Mouse (Mus musculus): Measurements from ENCODE around the gene Gabrg3.
"Not testable (repeated sequence)": the region's sequence is repeated elsewhere in the genome, so short reads cannot be mapped to it uniquely, and the experiment has no call there.

The Gabrg3 gene

DNA sequence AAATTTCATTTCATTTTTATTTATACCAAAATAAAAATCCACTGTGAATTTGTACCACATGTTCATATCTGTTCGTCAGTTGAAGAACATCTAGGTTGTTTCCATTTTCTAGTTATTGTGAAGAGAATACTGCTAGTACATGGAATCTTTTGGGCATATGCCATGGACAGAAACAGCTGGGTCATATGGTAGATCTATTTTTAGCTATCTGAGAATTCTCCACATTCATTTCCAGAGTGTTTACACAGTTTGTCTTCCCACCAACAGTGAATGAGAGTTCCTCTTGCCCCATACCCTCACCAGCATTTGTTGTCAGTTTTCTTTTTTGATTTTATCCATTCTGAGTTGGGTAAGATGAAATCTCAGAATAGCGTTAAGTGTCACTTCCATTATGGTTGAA, 75.0 kb downstream of the Gabrg3 start:
- DNase-seq (ENCODE audit: low spot score): no peak

GRCm38 (mm10) chr7:57307337-57307736, 79.7 kb downstream of the Gabrg3 start:
- DNase-seq (ENCODE audit: low spot score): no peak

DNA sequence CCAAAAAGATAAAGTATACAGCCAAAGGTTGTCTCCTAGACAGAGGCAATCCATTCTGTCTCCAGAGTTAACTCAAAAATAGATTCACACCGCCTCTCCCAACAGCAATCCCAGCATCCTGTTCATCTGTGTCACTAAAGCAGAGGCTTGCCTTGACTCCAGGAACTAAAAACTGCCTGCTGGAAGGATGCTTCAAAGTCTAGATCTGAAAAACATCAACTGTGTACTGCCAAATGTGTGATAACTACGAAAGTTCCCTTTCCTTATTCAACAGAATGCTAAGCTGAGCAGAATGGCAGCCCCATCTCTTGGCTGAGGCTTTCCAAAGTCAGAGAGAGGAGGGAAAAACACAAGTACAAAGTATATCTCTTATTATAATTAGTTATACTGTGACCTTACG, 90.3 kb downstream of the Gabrg3 start:
- DNase-seq (ENCODE audit: low spot score): no peak

DNA sequence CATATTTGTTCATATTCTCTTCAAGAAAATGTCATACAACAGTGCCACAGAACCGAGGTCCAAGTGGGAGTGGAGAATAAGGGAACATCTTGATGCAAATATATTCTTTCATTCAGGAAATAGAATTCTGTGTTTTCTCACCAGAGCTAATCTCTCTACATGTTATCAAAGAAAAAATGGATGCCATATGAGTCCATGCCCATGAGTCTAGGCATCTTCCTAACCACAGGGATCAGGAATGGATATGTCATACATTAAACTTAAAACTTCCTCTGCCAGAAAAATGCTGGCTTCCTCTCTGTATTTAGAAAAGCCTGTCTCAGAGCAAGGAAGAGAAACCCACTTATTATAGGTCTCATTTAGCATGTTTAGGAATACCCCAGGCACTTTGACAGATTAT, 92.9 kb downstream of the Gabrg3 start:
- no peak for DNase-seq (ENCODE audit: low spot score)

DNA sequence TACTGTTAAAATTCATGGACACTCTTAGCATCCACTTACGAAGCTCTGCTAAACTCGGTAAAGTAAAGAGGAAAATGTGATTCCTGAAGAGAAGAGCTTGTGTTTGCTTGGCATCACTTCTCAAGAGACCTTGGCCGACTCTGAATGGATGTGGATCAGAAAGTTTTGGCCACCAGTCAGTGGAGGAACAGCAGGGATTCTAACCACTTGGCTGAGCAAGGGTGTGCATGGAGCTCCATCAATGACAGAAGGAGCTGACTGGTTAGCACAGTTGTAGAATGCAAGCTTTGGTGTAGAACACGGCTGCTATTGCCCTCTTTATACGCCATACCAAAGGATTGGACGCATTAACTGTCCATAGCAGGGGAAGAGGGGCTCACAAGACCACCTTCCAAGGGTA, 93.4 kb downstream of the Gabrg3 start:
- DNase-seq (ENCODE audit: low spot score): no peak

DNA sequence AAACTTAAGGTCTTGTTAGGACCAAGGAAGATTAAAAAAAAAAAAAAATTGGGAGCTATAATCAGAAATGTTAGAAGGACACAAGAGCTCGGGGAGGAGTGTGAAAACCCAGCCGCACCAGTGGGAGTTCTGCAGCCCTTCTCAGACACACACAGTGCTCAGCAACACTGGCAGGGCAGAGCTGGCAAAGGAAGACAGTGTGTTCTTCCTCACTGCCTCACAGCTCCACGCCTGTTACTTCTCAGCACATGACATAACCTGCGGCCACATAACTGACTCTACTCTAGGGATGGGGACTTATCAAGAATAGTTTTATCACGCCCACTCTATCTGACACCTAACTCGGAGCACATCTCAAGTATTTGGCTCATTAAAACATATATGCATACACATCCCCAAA, 103.8 kb downstream of the Gabrg3 start:
- DNase-seq (ENCODE audit: low spot score): no peak

DNA sequence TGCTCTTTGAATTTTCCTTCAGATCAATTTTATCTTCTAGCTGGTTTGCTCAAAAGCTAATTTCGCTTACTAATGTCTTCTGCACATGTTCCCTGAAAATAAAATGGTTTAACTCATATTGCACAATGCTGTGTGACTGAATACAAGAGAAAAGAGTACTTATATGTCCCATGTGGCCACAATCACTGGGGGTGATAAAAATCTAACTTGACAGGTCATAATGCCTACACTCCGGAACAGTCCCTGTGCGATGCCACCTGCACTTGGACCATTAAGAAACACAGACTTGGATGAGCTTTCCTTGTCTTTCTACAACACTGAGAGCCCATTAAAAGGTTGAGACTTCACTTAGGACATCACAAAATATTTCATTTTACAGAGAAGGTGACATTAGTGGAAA, 108.1 kb downstream of the Gabrg3 start:
- DNase-seq (ENCODE audit: low spot score): no peak

GRCm38 (mm10) chr7:57260201-57260600, 126.8 kb downstream of the Gabrg3 start:
- no peak for DNase-seq (ENCODE audit: low spot score)

DNA sequence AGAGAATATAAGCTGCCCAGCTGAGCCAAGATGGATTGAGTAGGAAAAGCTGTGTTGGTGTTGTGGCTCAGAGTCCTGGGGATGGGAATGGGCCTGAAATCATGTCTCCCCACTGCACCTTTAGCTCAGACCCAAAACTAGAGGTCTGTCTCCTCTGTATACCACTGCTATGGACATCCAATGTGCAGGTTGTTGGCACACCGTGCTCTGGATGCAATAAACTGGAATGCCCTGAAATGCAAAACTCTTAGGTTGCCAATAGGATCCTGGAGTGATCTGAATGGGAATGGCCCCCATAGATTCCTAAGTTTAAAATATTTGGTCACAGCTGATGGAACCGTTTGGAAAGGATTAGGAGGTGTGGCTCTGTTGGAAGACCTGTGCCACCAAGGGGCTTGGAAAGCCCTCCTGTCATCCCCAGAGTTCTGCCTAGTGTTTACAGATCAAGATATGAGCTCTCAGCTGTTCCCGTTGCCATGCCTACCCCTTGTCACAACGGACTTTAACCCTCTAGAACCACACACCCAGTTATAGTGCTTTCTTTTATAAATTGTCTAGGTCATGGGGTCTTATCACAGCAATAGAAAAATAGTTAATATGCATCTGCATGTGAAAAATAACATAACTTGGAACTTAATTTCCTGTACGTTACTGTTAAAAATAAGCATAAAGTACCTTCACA, 128.0 kb downstream of the Gabrg3 start:
- no peak for DNase-seq (ENCODE audit: low spot score)

- peak; percentile 38 for DNase-seq (ENCODE audit: low spot score)
Observed at GRCm38 (mm10) chr7:57243981-57244380, 143.0 kb downstream of the Gabrg3 start.

DNA sequence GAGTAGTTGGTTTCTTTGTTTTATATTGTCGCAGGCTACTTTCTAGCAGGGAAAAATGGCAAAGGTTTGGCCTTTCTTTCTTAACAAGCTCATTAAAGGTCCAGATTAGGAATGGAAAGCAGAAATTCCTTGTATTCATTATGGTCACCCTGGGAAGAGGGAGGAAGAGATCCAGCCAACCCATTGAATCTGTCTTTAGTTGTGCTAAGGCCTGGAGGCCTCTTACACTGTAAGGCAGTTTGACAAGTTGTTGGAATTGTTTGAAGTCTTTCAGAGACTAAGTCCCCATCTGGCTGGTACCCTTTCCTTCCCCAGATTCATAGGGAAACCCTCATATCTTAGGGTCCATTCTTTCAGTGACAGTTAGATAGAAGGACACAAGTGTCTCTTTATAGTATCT, 172.9 kb downstream of the Gabrg3 start:
- DNase-seq (ENCODE audit: low spot score): no peak

- DNase-seq (ENCODE audit: low spot score): no peak
Observed at GRCm38 (mm10) chr7:57186015-57186414, 201.0 kb downstream of the Gabrg3 start.

GRCm38 (mm10) chr7:57175891-57176545, 211.0 kb downstream of the Gabrg3 start:
- not testable (repeated sequence) for DNase-seq (ENCODE audit: low spot score)

GRCm38 (mm10) chr7:57166931-57167330, 220.1 kb downstream of the Gabrg3 start:
- DNase-seq (ENCODE audit: low spot score): no peak

- DNase-seq (ENCODE audit: low spot score): no peak
Observed at GRCm38 (mm10) chr7:57158211-57158610, 228.8 kb downstream of the Gabrg3 start.

- DNase-seq (ENCODE audit: low spot score): no peak
Observed at GRCm38 (mm10) chr7:57153743-57154142, 233.2 kb downstream of the Gabrg3 start.

- no peak for DNase-seq (ENCODE audit: low spot score)
Observed at GRCm38 (mm10) chr7:57150768-57151167, 236.2 kb downstream of the Gabrg3 start.

DNA sequence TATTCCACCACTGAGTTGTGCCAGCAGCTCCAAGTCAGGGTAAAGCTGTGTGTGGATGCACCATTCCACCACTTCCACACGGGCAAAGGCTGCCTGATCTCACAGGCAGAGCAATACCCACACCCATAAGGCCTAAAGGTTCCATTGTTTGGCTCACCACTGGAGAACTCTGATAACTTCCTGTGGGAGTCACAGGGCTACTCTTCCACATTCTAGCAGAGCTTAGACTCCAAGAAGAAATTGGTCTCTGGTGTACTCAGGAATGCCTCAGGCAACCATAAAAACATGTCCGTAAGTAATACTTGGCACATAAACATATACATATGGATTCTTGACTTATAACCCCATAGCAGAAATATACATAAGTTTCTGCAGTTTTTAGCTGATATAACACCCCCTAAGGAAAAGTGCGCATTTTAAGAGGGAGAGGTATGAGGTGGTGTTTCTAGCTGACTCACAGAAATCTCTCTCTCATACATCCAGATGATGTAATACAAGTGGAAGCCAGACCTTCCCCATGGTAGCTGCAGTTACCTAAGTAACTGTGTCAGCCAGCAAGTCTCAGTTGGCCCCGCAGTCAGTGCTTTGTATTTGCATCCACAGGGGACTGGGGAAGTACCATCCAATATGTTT, 248.8 kb downstream of the Gabrg3 start:
- DNase-seq (ENCODE audit: low spot score): no peak

- no peak for DNase-seq (ENCODE audit: low spot score)
Observed at GRCm38 (mm10) chr7:57133009-57133408, 254.0 kb downstream of the Gabrg3 start.

- DNase-seq (ENCODE audit: low spot score): no peak
Observed at GRCm38 (mm10) chr7:57132471-57132870, 254.5 kb downstream of the Gabrg3 start.

GRCm38 (mm10) chr7:57100065-57100464, 286.9 kb downstream of the Gabrg3 start:
- no peak for DNase-seq (ENCODE audit: low spot score)

DNA sequence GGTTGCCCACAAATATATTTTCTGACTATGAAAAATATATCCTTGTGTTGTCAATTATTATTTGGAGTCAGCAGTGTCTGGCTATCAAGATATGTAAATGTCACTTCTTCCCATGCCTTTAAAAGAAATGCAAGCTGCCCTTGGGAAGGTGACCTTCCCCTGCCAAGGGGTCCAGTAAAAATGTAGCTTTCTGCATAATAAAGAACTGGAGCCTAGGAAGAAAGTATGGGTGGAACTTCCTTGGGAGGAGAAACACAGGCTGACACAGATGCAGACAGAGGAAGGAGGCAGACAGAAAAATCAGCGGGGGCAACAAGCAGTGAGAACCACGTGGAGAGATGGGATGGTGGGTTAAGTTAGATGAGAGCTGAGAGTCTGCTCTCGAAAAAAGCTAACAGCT, 304.9 kb downstream of the Gabrg3 start:
- no peak for DNase-seq (ENCODE audit: low spot score)

DNA sequence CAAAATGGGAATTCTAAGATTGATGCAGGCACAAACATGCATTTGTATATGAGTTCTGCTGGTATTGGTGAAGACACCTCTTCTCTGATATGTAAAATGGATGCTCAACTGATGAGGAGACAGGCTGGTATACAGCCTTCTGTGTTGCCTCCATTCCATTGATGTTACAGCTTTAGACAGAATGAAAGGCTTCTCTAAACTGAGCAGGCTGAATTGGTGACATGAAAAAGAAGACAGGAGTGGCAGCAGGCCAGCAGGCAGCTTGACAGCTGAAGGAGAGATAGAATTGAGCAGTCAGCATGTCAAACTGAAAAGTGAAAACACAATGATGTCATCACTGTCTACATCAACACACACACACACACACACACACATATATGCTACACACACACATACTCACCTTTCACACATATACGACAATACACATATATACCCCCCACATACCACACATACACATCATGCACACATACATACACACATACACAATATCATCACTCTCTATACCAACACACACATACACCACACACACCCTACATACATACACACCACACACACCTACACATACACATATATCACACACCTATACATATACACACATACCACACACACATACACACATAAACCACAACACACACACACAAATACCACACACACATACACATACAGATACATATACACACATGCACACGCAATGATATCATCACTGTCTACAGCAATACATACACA, 315.4 kb downstream of the Gabrg3 start:
- DNase-seq (ENCODE audit: low spot score): peak; percentile 7

Measured in layer of hippocampus, adult 11-12 months (tissue).